Mouse (Mus musculus): Measurements from ENCODE around the gene Mkrn2. TPM values are rescaled to one million over a fixed set of nuclear protein-coding genes. Genes with fewer than 3 reads are reported as not detected.

The Mkrn2 gene
- polyA plus RNA-seq (2017; shearing (Covaris generic)) = 39.7 TPM

DNA sequence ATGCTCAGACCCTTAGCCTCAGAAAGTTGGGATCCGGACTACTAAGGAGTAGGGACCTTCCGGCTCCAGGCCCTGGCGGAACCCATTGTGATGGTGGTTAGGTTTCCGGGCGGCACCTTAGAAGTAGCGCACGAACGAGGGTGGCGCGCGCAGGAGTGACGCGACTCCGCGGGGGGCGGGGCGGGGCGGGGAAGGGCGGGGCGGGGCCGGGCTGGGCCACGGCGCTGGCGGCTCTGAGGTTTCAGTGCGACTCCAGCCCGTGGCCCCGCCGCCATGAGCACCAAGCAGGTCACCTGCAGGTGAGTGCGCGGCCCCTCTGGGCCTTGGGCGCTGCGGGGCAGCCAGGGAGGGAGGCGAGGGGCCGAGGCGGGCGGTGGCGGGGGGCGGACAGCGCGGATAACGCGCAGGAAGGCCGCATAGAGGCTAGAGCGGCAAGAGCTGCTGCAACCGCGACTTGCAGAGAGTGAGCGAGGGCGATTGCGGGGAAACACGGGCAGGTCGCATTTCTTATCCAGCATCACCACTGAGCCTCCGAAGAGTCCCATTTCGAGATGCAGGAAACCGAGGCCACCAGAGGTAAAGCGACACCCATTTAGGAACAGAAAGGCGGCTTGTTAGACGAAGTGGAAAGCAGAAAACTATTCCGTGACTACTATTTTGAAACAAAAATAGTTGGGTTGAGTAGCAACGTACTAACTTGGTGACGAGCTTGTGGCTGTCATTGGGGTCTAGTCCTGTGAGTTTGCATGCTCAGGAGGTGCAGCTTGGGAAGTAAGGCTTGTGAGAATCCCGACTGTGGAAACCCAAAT lies at the start of gene Mkrn2:
TSS of gene Mkrn2 (plus strand) at position 188 of the 809 bp plus-strand sequence.

DNA sequence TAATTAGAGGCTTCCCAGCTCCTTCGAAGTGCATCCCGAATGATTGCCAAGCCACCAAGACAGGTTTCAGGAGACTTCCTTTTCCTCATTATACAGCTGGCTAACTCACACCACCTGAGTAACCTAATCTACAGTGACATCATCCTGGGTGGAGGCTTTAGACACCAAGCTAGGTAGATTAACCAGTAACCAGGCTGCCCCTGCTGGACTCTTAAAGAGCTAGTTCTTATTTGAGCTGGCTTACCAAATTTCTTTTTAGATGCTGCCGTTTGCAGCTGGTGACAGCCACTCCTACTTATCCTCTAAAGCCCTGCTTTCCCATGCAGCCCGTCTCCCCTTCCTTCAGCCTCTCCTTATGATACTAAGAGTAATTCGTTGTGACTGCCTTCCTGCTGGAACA lies 9.2 kb upstream of the Mkrn2 start, which contains the start of gene Mkrn2os:
TSS of gene Mkrn2os (minus strand) at position 119 of the 400 bp plus-strand sequence.

Other genes starting within 250 kb of the Mkrn2 start
- gene Pparg, start 241.0 kb upstream of the Mkrn2 start, polyA plus RNA-seq (2017; shearing (Covaris generic)) = 0.67 TPM
- 13.4 TPM for gene Tsen2, start 57.2 kb upstream of the Mkrn2 start, polyA plus RNA-seq (2017; shearing (Covaris generic))
- gene Mkrn2os, start 9.3 kb upstream of the Mkrn2 start, polyA plus RNA-seq (2017; shearing (Covaris generic)) = not detected
- gene Raf1, start 74.7 kb downstream of the Mkrn2 start, polyA plus RNA-seq (2017; shearing (Covaris generic)) = 101 TPM
- gene Tmem40, start 160.5 kb downstream of the Mkrn2 start, polyA plus RNA-seq (2017; shearing (Covaris generic)) = 0.43 TPM
- 8.2 TPM for gene Cand2, start 172.6 kb downstream of the Mkrn2 start, polyA plus RNA-seq (2017; shearing (Covaris generic))
- 3,481 TPM for gene Rpl32, start 206.8 kb downstream of the Mkrn2 start, polyA plus RNA-seq (2017; shearing (Covaris generic))
- gene Efcab12, start 236.5 kb downstream of the Mkrn2 start, polyA plus RNA-seq (2017; shearing (Covaris generic)) = 0.51 TPM